Mouse (Mus musculus): ENCODE measurements around the gene Slc6a4. TPM values are rescaled to one million over a fixed set of nuclear protein-coding genes. Genes with fewer than 3 reads are reported as not detected.
"Not testable (repeated sequence)": the region's sequence is repeated elsewhere in the genome, so short reads cannot be mapped to it uniquely, and the experiment has no call there.

Gene Slc6a4
- total RNA-seq, 2 experiments from 2014 or later: 0.60 to 1.3 TPM

DNA sequence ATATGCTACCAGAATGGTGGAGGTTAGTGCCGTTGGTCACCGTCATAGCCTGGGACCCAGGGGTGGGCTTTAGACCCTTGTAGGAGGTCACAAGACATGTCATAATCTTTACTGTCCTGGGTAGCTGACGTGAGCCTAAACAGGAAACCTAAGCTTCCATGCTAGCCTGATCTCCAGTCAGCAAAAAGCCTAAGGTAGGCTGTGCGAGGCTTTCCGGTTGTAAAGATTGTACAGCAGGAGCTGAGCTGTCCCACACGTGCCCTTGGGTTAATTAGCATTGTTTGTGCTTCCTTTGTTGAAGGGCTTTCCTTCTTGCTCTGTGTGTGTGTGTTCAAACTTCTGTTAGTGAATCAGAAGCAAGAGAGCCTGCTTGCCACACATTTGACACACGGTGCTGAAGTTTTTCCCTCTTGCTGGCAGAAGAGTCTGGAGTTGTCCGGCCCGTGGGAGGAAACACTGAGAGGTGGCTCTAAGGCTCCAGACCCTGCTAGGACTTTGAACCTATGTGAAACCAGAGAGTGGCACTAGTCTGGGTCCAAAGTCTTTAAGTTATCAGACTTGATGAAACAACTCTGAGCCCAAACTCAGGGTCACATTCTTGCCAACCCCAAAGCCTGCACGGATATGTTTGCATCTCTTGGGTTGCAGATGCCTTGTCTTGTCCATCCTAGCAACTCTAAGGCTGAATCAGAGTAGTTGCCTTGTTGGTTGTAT lies 12.5 kb downstream of the Slc6a4 start:
- intact Hi-C loops (cut with DNase I): no loop called here

DNA sequence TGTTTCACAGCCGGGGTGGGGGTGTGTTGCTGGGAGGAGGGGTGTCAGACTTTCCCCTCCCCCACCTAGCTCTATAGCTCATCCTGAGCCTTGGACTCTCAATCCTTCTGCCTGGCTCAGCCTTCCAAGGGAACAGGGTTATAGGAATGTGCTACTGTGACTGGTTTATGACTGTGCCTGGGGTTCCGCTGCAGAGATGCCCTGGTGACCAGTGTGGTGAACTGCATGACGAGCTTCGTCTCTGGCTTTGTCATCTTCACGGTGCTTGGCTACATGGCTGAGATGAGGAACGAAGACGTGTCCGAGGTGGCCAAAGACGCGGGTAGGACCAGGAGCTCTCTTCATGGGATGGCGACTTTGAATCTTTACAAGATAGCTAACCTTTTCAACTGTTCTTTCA lies 19.6 kb downstream of the Slc6a4 start:
- intact Hi-C loops (cut with DNase I): no loop called here
- no peak for DNase-seq

More for the DNA sequence above, 12.5 kb downstream of the Slc6a4 start:
- no peak for DNase-seq

DNA sequence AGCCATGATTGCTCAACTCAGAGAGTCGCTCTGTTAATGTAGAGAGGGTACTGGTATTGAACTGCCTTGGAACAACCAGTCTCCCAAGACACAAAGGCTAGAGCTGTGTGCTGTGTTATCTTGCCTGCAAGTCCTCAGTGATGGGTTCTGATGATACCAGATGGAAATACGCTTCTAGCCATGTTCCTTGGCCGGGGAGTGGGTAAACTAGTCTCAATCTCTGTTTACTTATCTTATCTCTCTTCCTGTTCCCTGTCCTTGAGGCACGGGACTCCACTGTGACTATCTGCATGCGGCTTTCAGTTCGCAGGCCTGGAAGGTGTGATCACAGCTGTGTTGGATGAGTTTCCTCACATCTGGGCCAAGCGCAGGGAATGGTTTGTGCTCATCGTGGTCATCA lies 21.1 kb downstream of the Slc6a4 start:
- intact Hi-C loops (cut with DNase I): no loop called here
- DNase-seq: no peak

DNA sequence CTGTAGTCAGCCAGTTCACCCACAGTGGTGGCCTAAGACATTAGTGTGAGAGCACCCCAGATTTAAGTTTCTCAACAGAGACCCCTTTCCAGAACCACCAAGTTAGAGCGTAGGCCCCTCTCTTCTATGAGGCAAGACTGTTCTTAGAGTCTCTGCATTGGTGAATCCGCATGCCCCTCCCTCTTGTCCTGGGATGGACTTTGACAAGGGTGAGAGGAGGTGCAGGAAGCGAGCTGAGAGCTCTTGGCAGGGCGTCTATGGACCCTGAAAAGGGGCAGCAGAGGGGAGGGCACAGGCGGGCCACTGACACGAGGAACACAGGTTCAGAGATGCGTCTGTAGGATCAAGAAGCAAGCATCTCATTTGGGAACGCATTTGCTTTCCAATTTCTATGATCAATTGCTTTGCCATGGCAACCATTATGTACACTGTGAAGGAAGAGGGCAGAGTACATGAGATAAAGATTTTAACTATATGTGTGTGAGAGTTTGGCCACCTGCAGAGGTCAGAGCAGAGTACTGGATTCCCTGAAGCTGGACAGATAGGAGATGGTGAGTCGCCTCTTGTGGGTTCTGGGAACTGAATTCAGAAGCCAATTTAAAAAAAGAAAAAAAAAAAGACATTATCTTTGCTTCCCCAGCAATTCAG lies 23.5 kb downstream of the Slc6a4 start:
- DNase-seq: no peak
- intact Hi-C loops (cut with DNase I): no loop called here

DNA sequence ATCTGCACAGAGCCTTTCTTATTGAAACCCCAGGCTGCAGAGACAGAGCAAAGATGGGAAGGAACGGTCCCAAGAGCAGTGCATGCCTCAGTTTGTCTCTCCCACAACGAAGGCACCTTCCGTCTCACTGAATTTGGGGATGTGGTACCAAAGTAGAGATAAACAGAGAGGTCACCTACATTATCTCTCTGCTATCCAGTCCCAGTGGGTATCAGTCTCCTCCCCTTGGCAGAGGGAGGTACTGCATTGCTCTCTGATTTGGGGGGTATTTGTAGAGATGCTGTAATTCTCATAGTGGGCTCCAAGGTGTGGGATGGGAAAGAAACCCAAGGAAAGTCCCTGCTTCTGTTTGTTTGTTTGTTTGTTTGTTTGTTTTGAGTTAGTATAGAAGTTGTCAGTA lies 28.2 kb downstream of the Slc6a4 start:
- intact Hi-C loops (cut with DNase I): no loop called here
- no peak for DNase-seq

DNA sequence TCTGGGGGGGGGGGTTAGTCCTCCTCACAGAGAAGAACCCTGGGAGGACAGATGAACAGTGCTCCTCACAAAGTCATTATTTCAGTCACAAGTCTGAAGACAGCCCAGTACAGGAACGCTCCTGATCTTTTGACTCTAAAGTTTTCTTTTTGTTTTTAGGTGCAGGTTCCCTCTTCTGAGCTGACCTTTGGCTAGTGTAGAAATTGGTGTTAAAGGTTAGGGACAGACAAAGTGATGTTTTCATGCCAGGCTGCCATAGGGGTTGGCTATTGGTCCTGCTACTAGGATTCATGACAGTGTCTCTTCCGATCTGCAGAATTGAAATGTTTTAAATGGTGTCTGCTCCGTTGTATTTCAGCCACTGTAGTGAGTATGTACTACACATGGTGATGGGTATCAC lies 29.8 kb downstream of the Slc6a4 start:
- DNase-seq: no peak

DNA sequence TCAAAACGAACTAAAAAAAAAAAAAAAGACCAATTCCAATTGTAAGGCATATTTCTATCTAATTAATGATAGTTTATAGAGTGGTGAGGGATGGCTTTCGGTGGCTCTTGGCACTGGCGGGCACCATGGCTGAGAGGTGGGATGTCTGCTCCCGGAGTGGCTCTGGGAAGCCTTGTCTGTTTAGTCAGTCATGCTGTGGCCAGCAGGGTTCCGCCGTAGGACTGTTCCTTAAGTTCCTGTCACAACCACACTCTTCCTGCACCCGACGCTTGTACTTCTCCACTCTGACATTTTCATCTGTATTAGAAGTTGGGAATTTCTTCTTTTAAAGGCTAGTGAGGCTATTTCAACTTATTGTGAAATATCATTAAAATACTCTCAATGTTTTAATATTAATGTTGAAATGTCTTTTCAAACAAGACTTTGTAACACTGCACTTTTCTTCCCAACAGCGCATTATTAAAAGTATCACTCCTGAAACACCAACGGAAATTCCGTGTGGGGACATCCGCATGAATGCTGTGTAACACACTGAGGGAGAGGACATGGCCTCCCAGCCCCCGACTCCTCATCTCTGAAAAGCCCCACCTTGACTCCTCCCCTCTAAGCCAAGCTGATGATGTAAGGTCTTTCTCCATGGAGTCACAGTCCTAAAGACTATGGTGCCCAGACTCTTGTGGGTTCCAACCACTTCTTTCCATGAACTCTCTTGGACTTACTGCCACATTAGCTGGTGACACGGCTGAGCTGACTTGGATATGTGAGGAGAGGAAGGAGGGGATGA lies 32.9 kb downstream of the Slc6a4 start:
- no peak for DNase-seq
- intact Hi-C loops (cut with DNase I): no loop called here

More for the DNA sequence above, 29.8 kb downstream of the Slc6a4 start:
- intact Hi-C loops (cut with DNase I): no loop called here

DNA sequence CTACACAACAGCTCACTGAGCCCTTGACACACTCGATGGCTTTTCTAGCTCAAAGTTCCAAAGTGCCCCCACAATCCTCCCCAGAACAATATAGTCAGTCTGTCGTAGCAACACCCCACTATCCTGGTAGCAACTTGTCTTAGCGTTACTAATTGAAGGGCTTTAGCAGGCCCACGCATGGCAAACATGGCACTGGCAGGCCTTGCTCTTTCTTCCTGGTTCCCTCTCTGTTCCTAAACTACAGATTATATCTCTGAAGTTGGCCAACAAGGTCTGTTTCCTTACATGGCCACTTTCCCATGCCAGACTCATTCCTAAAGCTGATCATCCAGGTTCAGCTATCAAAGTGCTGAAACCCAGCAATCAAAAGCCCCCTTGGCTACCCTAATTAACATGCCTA lies 43.5 kb downstream of the Slc6a4 start:
- no peak for DNase-seq
- intact Hi-C loops (cut with DNase I): no loop called here

DNA sequence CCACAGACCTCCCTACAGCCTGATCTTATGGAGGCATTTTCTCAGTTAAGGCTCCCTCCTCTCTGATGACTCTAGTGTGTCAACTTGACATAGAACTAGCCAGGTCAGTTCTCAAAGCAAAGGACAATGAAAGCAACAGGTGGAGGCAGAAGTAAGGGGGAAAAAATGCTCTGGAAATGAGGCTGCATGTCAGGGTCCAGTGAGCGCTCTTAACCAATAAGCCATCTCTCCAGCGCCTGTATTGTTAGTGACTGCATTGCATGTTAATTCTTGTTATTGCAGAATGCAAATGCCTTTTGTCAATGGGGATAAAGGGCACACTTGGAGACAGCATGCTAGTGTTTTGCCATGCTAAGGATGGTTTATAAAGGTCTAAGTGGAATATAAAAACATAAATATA lies 44.4 kb downstream of the Slc6a4 start:
- DNase-seq: no peak
- intact Hi-C loops (cut with DNase I): no loop called here

DNA sequence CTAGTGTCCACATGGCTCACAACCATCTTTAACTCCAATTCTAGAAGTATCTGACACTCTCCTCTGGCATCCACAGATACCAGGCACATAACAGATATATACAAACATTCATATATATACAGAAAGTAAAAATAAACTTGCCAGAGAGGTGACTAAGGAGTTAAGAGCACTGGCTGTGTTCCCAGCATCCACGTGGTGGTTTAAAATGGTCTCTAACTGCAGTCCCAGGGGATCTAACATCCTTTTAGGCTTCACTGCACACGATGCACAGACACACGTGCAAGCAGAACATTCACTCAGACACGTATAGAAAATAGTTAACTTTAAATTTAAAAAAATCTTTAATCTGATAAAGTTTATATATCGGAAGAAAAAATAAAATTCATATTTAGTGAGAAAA lies 63.5 kb downstream of the Slc6a4 start:
- intact Hi-C loops (cut with DNase I): no loop called here
- peak; percentile 24 to 43 for DNase-seq

DNA sequence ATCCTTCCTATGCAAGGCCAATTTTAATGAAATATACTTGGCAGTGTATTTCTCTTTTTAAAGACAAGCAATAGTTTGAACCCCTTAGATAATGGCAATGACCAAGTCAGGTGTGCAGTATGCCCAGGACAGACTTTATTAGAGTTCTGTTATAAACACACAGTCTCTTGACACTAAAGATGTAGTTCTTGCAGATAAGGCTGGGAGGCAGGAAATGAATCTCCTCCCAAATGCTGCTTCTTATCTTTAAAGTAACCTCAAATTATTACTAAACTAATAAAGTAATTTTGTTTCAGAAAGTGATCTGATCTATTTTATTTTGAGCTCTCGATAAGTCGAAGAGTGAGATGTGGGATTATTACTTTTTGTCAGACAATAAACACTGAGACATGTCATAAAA lies 65.0 kb downstream of the Slc6a4 start:
- DNase-seq: no peak
- intact Hi-C loops (cut with DNase I): no loop called here

DNA sequence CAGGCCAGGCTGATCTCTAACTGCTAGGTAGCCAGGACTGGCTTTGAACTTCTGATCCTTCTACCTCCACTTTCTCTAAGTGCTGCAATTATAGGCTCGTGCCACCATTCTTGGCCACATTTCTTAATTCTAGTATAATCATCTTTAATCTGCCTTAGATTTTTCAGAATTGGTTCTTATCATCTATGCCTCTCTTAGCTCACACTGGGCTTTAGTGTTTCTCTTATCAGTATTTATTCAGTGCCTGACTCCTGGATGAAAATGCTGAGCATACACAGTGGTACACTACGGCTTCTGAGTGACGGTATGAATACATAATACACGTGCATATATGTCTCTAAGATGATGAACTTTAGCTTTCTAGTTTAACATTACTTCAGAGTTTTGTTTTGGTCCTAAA lies 70.4 kb downstream of the Slc6a4 start:
- intact Hi-C loops (cut with DNase I): no loop called here
- no peak for DNase-seq

DNA sequence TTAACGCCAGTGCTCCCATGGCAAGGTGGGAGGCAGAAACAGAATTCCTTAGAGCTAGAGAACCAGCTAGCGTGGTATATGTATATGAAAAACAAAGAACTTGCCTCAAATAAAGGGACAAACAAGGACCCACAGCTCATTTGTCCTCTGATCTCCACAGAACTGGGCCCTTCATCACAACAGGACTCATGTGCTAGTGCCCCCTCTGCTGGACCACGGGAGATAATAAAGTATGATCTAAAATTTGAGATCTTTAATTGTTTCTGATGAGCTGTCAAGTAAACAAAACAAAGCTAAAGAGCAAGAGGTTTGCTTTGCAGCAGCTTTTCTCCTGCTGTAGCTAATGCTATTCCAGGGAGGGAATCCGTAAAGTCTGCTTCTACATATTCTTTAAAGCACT lies 72.3 kb downstream of the Slc6a4 start:
- intact Hi-C loops (cut with DNase I): loop anchor here (2.0 kb wide), 1 partner anchor 74 kb away; no protein-coding TSS in a partner anchor

DNA sequence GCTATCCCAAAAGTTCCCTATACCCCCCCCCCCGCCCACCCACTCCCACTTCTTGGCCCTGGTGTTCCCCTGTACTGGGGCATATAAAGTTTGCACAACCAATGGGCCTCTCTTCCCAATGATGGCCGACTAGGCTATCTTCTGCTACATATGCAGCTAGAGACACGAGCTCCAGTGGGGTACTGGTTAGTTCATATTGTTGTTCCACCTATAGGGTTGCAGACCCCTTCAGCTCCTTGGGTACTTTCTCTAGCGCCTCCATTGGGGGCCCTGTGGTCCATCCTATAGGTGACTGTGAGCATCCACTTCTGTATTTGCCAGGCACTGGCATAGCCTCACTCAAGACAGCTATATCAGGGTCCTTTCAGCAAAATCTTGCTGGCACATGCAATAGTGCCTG lies 78.9 kb downstream of the Slc6a4 start:
- intact Hi-C loops (cut with DNase I); DNase-seq: not testable (repeated sequence)

More for the DNA sequence above, 72.3 kb downstream of the Slc6a4 start:
- peak in 1 of 2 experiments; percentile 37 for DNase-seq

DNA sequence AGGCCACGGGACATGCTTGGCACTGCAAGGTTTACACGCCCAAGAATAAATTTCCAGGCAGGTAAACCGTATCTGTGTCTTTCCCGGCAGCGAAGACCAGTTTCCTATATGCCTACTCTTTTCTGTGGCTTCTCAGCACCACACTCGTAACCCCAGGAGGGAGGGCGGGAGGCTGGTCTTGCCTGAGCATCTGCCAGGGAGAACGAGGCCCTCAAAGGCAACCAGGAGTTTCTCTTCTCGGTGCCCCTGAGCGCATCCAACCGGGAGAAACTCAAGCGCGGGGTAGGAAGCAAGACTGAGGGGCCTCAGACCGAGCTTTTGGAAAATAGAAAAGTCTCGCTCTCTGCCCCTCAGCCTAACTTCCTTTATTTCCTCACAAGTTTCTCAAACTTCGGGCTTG lies 79.4 kb downstream of the Slc6a4 start:
- DNase-seq: no peak
- intact Hi-C loops (cut with DNase I): no loop called here

DNA sequence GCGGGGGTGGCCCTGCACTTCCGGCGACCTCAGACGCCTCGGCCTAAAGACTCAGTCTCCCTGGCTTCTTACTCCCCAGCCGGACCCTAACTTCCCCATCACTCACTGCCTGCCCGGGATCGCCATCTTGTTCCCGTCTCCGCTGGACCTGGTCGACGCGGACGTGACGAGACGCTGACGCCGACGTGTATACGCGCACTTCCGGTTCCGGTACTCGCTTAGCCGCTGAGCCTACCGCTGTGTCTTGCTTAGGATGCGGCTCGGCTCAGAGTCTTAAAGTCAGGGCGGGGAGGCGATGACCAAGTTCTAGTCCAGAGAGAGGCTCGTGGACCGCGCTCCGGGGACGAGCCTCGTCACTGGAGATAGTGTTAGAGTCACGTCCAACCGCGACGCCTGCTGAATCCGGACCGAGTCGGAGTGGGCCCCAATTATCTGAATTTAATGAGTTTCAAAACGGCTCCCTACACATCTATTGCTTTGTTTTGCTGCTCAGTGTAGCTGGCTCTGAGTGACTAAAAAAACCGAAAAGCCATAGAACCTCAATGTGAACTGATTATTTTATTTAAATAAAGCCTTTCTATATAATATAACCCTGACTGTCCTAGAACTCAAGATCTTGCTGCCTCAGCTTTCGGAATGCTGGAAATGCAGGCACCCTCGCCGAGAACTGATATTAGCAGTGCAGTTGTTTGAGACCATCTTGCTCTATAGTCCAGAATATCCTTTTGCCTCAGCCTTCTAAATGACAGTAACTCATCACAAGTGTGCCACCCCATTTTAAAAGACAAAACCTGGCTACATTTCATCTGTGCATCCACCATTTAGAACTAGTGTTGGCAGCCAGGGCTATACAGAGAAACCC lies 80.1 kb downstream of the Slc6a4 start, which contains the start of gene Nsrp1:
TSS of gene Nsrp1 (minus strand) at position 163 of the 862 bp plus-strand sequence.
- intact Hi-C loops (cut with DNase I): no loop called here
- DNase-seq: peak; percentile 94 to 96

DNA sequence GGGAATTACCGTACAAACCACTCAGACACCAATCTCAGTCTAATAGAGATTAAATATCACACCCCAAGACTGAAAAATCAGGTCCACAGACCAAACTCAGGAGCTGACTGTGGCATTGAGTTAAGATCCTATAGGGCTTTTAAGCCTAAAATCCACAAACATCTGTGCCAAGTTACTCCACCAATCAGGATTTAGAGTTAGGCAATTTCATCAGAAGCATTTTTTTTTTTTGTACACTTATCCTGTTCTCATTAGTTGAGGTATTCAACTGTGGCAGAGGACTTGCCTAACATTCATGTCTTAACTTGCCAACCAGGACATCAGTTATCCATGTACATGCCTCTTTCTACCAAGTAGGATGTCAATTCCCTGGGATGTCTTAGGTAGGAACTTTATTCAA lies 81.0 kb downstream of the Slc6a4 start:
- no peak for DNase-seq
- intact Hi-C loops (cut with DNase I): no loop called here

All from heart, postnatal 10 days (tissue).